Mouse (Mus musculus): ENCODE results near the gene Efemp2. TPM values are rescaled to one million over a fixed set of nuclear protein-coding genes. Genes with fewer than 3 reads are reported as not detected.
A peak's percentile ranks its signal among the peaks of the same experiment; 100 is the strongest.

Gene Efemp2
- polyA plus RNA-seq, 1 experiment, result 177 TPM

- Histone ChIP-seq H3K79me2 (ENCODE audit: control insufficient read depth, insufficient read depth) (no peaks in the 10 kb centered on the region), H3K27me3 (ENCODE audit: control insufficient read depth, insufficient read depth, insufficient read length) (no peaks in the 10 kb centered on the region), H3K36me3 (ENCODE audit: control insufficient read depth, insufficient read depth) (no peaks in the 10 kb centered on the region), H3ac (ENCODE audit: control insufficient read depth, insufficient read length, low read depth) (no peak overlapping the region), H3K4me3 (ENCODE audit: insufficient read depth, poor library complexity, severe bottlenecking) (no peak overlapping the region), H3K79me3 (ENCODE audit: low read depth) (no peaks in the 10 kb centered on the region)
- no peak for TF ChIP-seq MAX (IDR thresholded peaks at IDR 0.05)
- no peak for TF ChIP-seq CEBPB (IDR thresholded peaks at IDR 0.05; ENCODE audit: low read depth)
- no peak for TF ChIP-seq FOSL1 (IDR thresholded peaks at IDR 0.05; ENCODE audit: insufficient read depth, low read length, poor library complexity, severe bottlenecking)
- no peak for TF ChIP-seq USF1 (IDR thresholded peaks at IDR 0.05; ENCODE audit: low read depth)
- TF ChIP-seq MYOG (IDR thresholded peaks at IDR 0.05; ENCODE audit: control insufficient read depth, extremely low read depth, insufficient read length), result no peak
- no peak for TF ChIP-seq MYOD1 (IDR thresholded peaks at IDR 0.05; ENCODE audit: control insufficient read depth, insufficient read length, low read depth)
- no peak for TF ChIP-seq CTCF (IDR thresholded peaks at IDR 0.05; ENCODE audit: control insufficient read depth, insufficient read depth, insufficient read length)
These were observed 42.4 kb downstream of the Efemp2 start for GRCm38 (mm10) chr19:5515840-5516777.

- TF ChIP-seq MYOD1 (IDR thresholded peaks at IDR 0.05; ENCODE audit: control insufficient read depth, insufficient read length, low read depth) (no peak), FOSL1 (IDR thresholded peaks at IDR 0.05; ENCODE audit: insufficient read depth, low read length, poor library complexity, severe bottlenecking) (no peak), CEBPB (IDR thresholded peaks at IDR 0.05; ENCODE audit: low read depth) (no peak), MAX (IDR thresholded peaks at IDR 0.05) (no peak), USF1 (IDR thresholded peaks at IDR 0.05; ENCODE audit: low read depth) (no peak), MYOG (IDR thresholded peaks at IDR 0.05; ENCODE audit: control insufficient read depth, extremely low read depth, insufficient read length) (no peak), CTCF (IDR thresholded peaks at IDR 0.05; ENCODE audit: control insufficient read depth, insufficient read depth, insufficient read length) (no peak)
- no peaks in the 10 kb centered on the region for H3K79me2 ChIP-seq (ENCODE audit: control insufficient read depth, insufficient read depth)
- H3ac ChIP-seq (ENCODE audit: control insufficient read depth, insufficient read length, low read depth), result no peak overlapping the region
- no peaks in the 10 kb centered on the region for H3K27me3 ChIP-seq (ENCODE audit: control insufficient read depth, insufficient read depth, insufficient read length)
- H3K36me3 ChIP-seq (ENCODE audit: control insufficient read depth, insufficient read depth), result no peaks in the 10 kb centered on the region
- H3K4me3 ChIP-seq (ENCODE audit: insufficient read depth, poor library complexity, severe bottlenecking), result no peak overlapping the region
- H3K79me3 ChIP-seq (ENCODE audit: low read depth), result no peaks in the 10 kb centered on the region
These were observed 43.3 kb downstream of the Efemp2 start for GRCm38 (mm10) chr19:5516906-5517505.

- TF ChIP-seq MAX (IDR thresholded peaks at IDR 0.05), result no peak
- no peak for TF ChIP-seq CTCF (IDR thresholded peaks at IDR 0.05; ENCODE audit: control insufficient read depth, insufficient read depth, insufficient read length)
- TF ChIP-seq FOSL1 (IDR thresholded peaks at IDR 0.05; ENCODE audit: insufficient read depth, low read length, poor library complexity, severe bottlenecking), result no peak
- TF ChIP-seq CEBPB (IDR thresholded peaks at IDR 0.05; ENCODE audit: low read depth), result no peak
- TF ChIP-seq USF1 (IDR thresholded peaks at IDR 0.05; ENCODE audit: low read depth), result no peak
- TF ChIP-seq MYOG (IDR thresholded peaks at IDR 0.05; ENCODE audit: control insufficient read depth, extremely low read depth, insufficient read length), result no peak
- no peak for TF ChIP-seq MYOD1 (IDR thresholded peaks at IDR 0.05; ENCODE audit: control insufficient read depth, insufficient read length, low read depth)
- Histone ChIP-seq H3K79me3 (ENCODE audit: low read depth) (no peaks in the 10 kb centered on the region), H3ac (ENCODE audit: control insufficient read depth, insufficient read length, low read depth) (no peak overlapping the region), H3K36me3 (ENCODE audit: control insufficient read depth, insufficient read depth) (no peaks in the 10 kb centered on the region), H3K27me3 (ENCODE audit: control insufficient read depth, insufficient read depth, insufficient read length) (no peaks in the 10 kb centered on the region), H3K4me3 (ENCODE audit: insufficient read depth, poor library complexity, severe bottlenecking) (no peak overlapping the region), H3K79me2 (ENCODE audit: control insufficient read depth, insufficient read depth) (no peaks in the 10 kb centered on the region)
These were observed 45.0 kb downstream of the Efemp2 start for GRCm38 (mm10) chr19:5518721-5519120.

- H3K27me3 ChIP-seq (ENCODE audit: control insufficient read depth, insufficient read depth, insufficient read length), result no peaks in the 10 kb centered on the region
- H3K36me3 ChIP-seq (ENCODE audit: control insufficient read depth, insufficient read depth), result no peaks in the 10 kb centered on the region
- no peaks in the 10 kb centered on the region for H3K79me2 ChIP-seq (ENCODE audit: control insufficient read depth, insufficient read depth)
- no peak overlapping the region for H3K4me3 ChIP-seq (ENCODE audit: insufficient read depth, poor library complexity, severe bottlenecking)
- TF ChIP-seq CEBPB (IDR thresholded peaks at IDR 0.05; ENCODE audit: low read depth) (peak; percentile 7), USF1 (IDR thresholded peaks at IDR 0.05; ENCODE audit: low read depth) (no peak)
- H3K79me3 ChIP-seq (ENCODE audit: low read depth), result no peaks in the 10 kb centered on the region
- H3ac ChIP-seq (ENCODE audit: control insufficient read depth, insufficient read length, low read depth), result no peak overlapping the region
These were observed 51.5 kb downstream of the Efemp2 start for GRCm38 (mm10) chr19:5525204-5525603.

GRCm38 (mm10) chr19:5529325-5530137 lies 55.8 kb downstream of the Efemp2 start:
- peak overlapping the region; percentile 80 for H3ac ChIP-seq (ENCODE audit: control insufficient read depth, insufficient read length, low read depth)
- H3K79me2 ChIP-seq (ENCODE audit: control insufficient read depth, insufficient read depth), result no peaks in the 10 kb centered on the region
- TF ChIP-seq CTCF (IDR thresholded peaks at IDR 0.05; ENCODE audit: control insufficient read depth, insufficient read depth, insufficient read length) (peak; percentile 99), MAX (IDR thresholded peaks at IDR 0.05) (no peak), MYOD1 (IDR thresholded peaks at IDR 0.05; ENCODE audit: control insufficient read depth, insufficient read length, low read depth) (peak; percentile 30), MYOG (IDR thresholded peaks at IDR 0.05; ENCODE audit: control insufficient read depth, extremely low read depth, insufficient read length) (no peak)
- peak overlapping the region; percentile 19 for H3K4me3 ChIP-seq (ENCODE audit: insufficient read depth, poor library complexity, severe bottlenecking)
- H3K36me3 ChIP-seq (ENCODE audit: control insufficient read depth, insufficient read depth), result no peaks in the 10 kb centered on the region
- no peaks in the 10 kb centered on the region for H3K27me3 ChIP-seq (ENCODE audit: control insufficient read depth, insufficient read depth, insufficient read length)
- no peaks in the 10 kb centered on the region for H3K79me3 ChIP-seq (ENCODE audit: low read depth)

Measured in C2C12 (cell line).